In genomic region chr14:73031218-73031617, GRCm38 (mm10) we compare ENCODE assay signal across 36 mouse cellular contexts. TPM values are rescaled to one million over a fixed set of nuclear protein-coding genes. Genes with fewer than 3 reads are reported as not detected.
"Had no signal": no experiment of that assay in that cellular context is flagged by ENCODE, and none has a peak within 500 bp of the region (broad histone marks: within the 10 kb centered on the region; RNA-seq: fewer than 3 reads in every experiment).

No protein-coding gene starts in this region.

- H3K27ac ChIP-seq: heart, embryonic 10.5 days; heart, embryonic 13.5 days; heart, embryonic 15.5 days; hindbrain, embryonic 10.5 days; hindbrain, embryonic 12.5 days; hindbrain, embryonic 13.5 days; hindbrain, embryonic 14.5 days; hindbrain, embryonic 15.5 days; hindbrain, postnatal 0 days; intestine, embryonic 15.5 days; kidney, embryonic 15.5 days; kidney, postnatal 0 days; layer of hippocampus, adult 2 months; left cerebral cortex, adult 2 months had no signal

- H3K9ac ChIP-seq: heart, embryonic 12.5 days; heart, embryonic 13.5 days; heart, embryonic 15.5 days; hindbrain, embryonic 12.5 days; hindbrain, embryonic 13.5 days; hindbrain, embryonic 14.5 days; hindbrain, embryonic 15.5 days; intestine, embryonic 15.5 days; kidney, embryonic 15.5 days had no signal

- DNase-seq: heart, postnatal 10 days; heart, postnatal 14 days; heart, postnatal 36 days; heart, postnatal 4 days; kidney, adult 11 months; kidney, adult 18-20 months; kidney, adult 2 months; kidney, adult 8-10 months; kidney, adult 9 months; kidney, postnatal 10 days; kidney, postnatal 14 days; kidney, postnatal 25 days; kidney, postnatal 36 days; kidney, postnatal 4 days; layer of hippocampus, adult 9-11 months; layer of hippocampus, postnatal 36 days had no signal

- H3K4me1 ChIP-seq: heart, embryonic 10.5 days; heart, embryonic 12.5 days; heart, embryonic 13.5 days; heart, embryonic 15.5 days; hindbrain, embryonic 10.5 days; hindbrain, embryonic 12.5 days; hindbrain, embryonic 13.5 days; hindbrain, embryonic 15.5 days; intestine, embryonic 15.5 days; kidney, embryonic 15.5 days had no signal

- H3K4me2 ChIP-seq: heart, embryonic 11.5 days; heart, embryonic 12.5 days; heart, embryonic 13.5 days; heart, embryonic 15.5 days; hindbrain, embryonic 12.5 days; hindbrain, embryonic 13.5 days; hindbrain, embryonic 14.5 days; hindbrain, embryonic 15.5 days; intestine, embryonic 15.5 days; kidney, embryonic 15.5 days had no signal

- H3K36me3 ChIP-seq: heart, embryonic 10.5 days; heart, embryonic 12.5 days; heart, embryonic 13.5 days; heart, embryonic 15.5 days; hindbrain, embryonic 10.5 days; hindbrain, embryonic 12.5 days; hindbrain, embryonic 13.5 days; hindbrain, embryonic 15.5 days; intestine, embryonic 15.5 days; kidney, embryonic 15.5 days had no signal

- H3K27me3 ChIP-seq: heart, embryonic 12.5 days; heart, embryonic 13.5 days; heart, embryonic 15.5 days; hindbrain, embryonic 12.5 days; hindbrain, embryonic 13.5 days; hindbrain, embryonic 15.5 days; intestine, embryonic 15.5 days; kidney, embryonic 15.5 days had no signal

- H3K9me3 ChIP-seq: heart, embryonic 10.5 days; heart, embryonic 12.5 days; heart, embryonic 15.5 days; hindbrain, embryonic 10.5 days; hindbrain, embryonic 12.5 days; hindbrain, embryonic 13.5 days; hindbrain, embryonic 15.5 days; intestine, embryonic 15.5 days; kidney, embryonic 15.5 days had no signal

- H3K4me3 ChIP-seq: heart, embryonic 10.5 days; heart, embryonic 12.5 days; heart, embryonic 13.5 days; heart, embryonic 15.5 days; hindbrain, embryonic 10.5 days; hindbrain, embryonic 12.5 days; hindbrain, embryonic 13.5 days; hindbrain, embryonic 15.5 days; intestine, embryonic 15.5 days; kidney, embryonic 15.5 days; layer of hippocampus, adult 2 months; left cerebral cortex, adult 2 months had no signal

RNA-seq across cellular contexts. Expression of gene Cysltr2, which starts 17.7 kb away (rescaled TPM):
- total RNA-seq: heart, postnatal 25 days; heart, postnatal 4 days; hindbrain, postnatal 0 days had no signal
- polyA plus RNA-seq: heart, embryonic 11.5 days; heart, embryonic 12.5 days; heart, embryonic 13.5 days; heart, embryonic 14.5 days; heart, embryonic 15.5 days; heart, postnatal 0 days; hindbrain, embryonic 10.5 days; hindbrain, embryonic 11.5 days; hindbrain, embryonic 12.5 days; hindbrain, embryonic 14.5 days had no signal
